Comparison of ENCODE assay signal across 14 mouse cellular contexts in genomic region chr1:82603198-82603950, GRCm38 (mm10). TPM values are rescaled to one million over a fixed set of nuclear protein-coding genes. Genes with fewer than 3 reads are reported as not detected.
"Had no signal": no experiment of that assay in that cellular context is flagged by ENCODE, and none has a peak within 500 bp of the region (broad histone marks: within the 10 kb centered on the region; RNA-seq: fewer than 3 reads in every experiment).

No protein-coding gene starts in this region.

- H3K36me3 ChIP-seq: hindbrain, embryonic 15.5 days; limb, embryonic 10.5 days; liver, embryonic 15.5 days; midbrain, embryonic 12.5 days; stomach, embryonic 15.5 days had no signal

- H3K4me1 ChIP-seq: hindbrain, embryonic 15.5 days; limb, embryonic 10.5 days; liver, embryonic 15.5 days; midbrain, embryonic 12.5 days; stomach, embryonic 15.5 days had no signal

- H3K4me2 ChIP-seq: hindbrain, embryonic 15.5 days; liver, embryonic 11.5 days; liver, embryonic 15.5 days; midbrain, embryonic 12.5 days; stomach, embryonic 15.5 days had no signal

- H3K4me3 ChIP-seq: hindbrain, embryonic 15.5 days; left cerebral cortex, adult 2 months; limb, embryonic 10.5 days; liver, embryonic 15.5 days; midbrain, embryonic 12.5 days; stomach, embryonic 15.5 days had no signal

- H3K27me3 ChIP-seq: hindbrain, embryonic 15.5 days; liver, embryonic 15.5 days; midbrain, embryonic 12.5 days; stomach, embryonic 15.5 days had no signal

- H3K9me3 ChIP-seq: hindbrain, embryonic 15.5 days; limb, embryonic 10.5 days; liver, embryonic 15.5 days; midbrain, embryonic 12.5 days; stomach, embryonic 15.5 days had no signal

- DNase-seq: kidney, postnatal 14 days; right cerebral cortex, postnatal 14 days; thymus, adult 2 months; thymus, postnatal 36 days had no signal

- H3K9ac ChIP-seq: hindbrain, embryonic 15.5 days; liver, embryonic 15.5 days; midbrain, embryonic 12.5 days; stomach, embryonic 15.5 days had no signal

- H3K27ac ChIP-seq: hindbrain, embryonic 15.5 days; left cerebral cortex, adult 2 months; limb, embryonic 10.5 days; liver, embryonic 15.5 days; midbrain, embryonic 12.5 days; stomach, embryonic 15.5 days had no signal

- ATAC-seq: intestine, postnatal 0 days; midbrain, embryonic 16.5 days had no signal

RNA-seq across cellular contexts. Expression of gene Col4a3, which starts 16.7 kb away (rescaled TPM):
- total RNA-seq: megakaryocyte-erythroid progenitor cell, adult 5-6 weeks had no signal

RNA-seq across cellular contexts. Expression of gene Col4a4, which starts 16.7 kb away (rescaled TPM):
- total RNA-seq: megakaryocyte-erythroid progenitor cell, adult 5-6 weeks had no signal
